Mouse (Mus musculus) embryonic facial prominence, embryonic 10.5 days (tissue): ENCODE results near the gene Rnf187. TPM values are rescaled to one million over a fixed set of nuclear protein-coding genes. Genes with fewer than 3 reads are reported as not detected.

Source experiments
- DNase-seq: peaks from one replicate; pipeline ENCODE4 v3.0.0-alpha.2; 2017; ENCODE audit warnings: low spot score
- H3K27ac ChIP-seq: fragments of 300-500 bp; sonication (generic); replicated peaks from 2 replicates; pipeline ENCODE4 v1.5.1; 2016; ENCODE audit warnings: mild to moderate bottlenecking
- H3K27me3 ChIP-seq: fragments of 300-500 bp; sonication (generic); replicated peaks from 2 replicates; pipeline ENCODE4 v1.6.1; 2016; ENCODE audit warnings: low read depth, mild to moderate bottlenecking; ENCODE audit not compliant: poor library complexity, severe bottlenecking
- H3K36me3 ChIP-seq: fragments of 300-500 bp; sonication (generic); replicated peaks from 2 replicates; pipeline ENCODE4 v1.6.1; 2016; ENCODE audit warnings: mild to moderate bottlenecking, moderate library complexity
- H3K4me1 ChIP-seq: fragments of 300-500 bp; sonication (generic); 2 replicates; pipeline ENCODE4 v1.6.1; 2016
- H3K4me3 ChIP-seq: fragments of 300-500 bp; sonication (generic); 2 replicates; pipeline ENCODE4 v1.5.1; 2016; ENCODE audit warnings: mild to moderate bottlenecking, moderate library complexity
- H3K9me3 ChIP-seq: fragments of 300-500 bp; sonication (generic); 2 replicates; pipeline ENCODE4 v1.6.1; 2016; ENCODE audit warnings: mild to moderate bottlenecking
- WGBS: fragments of 180-500 bp; shearing (Covaris S2); methylation state at CpG from one replicate; pipeline ENCODE4 v1.1.7; 2016; 5-methylcytosine and 5-hydroxymethylcytosine counted together
- polyA plus RNA-seq: library from polyadenylated mRNA; unstranded; fragments of >200 nt; fragmentation: Nextera tagmentation; extraction: Ambion mirVana; gene quantifications from 2 replicates; pipeline ENCODE4 v1.2.1, GENCODE M21; 2016

The Rnf187 gene
- polyA plus RNA-seq, 1 experiment from 2014 or later, result 258 TPM

DNA sequence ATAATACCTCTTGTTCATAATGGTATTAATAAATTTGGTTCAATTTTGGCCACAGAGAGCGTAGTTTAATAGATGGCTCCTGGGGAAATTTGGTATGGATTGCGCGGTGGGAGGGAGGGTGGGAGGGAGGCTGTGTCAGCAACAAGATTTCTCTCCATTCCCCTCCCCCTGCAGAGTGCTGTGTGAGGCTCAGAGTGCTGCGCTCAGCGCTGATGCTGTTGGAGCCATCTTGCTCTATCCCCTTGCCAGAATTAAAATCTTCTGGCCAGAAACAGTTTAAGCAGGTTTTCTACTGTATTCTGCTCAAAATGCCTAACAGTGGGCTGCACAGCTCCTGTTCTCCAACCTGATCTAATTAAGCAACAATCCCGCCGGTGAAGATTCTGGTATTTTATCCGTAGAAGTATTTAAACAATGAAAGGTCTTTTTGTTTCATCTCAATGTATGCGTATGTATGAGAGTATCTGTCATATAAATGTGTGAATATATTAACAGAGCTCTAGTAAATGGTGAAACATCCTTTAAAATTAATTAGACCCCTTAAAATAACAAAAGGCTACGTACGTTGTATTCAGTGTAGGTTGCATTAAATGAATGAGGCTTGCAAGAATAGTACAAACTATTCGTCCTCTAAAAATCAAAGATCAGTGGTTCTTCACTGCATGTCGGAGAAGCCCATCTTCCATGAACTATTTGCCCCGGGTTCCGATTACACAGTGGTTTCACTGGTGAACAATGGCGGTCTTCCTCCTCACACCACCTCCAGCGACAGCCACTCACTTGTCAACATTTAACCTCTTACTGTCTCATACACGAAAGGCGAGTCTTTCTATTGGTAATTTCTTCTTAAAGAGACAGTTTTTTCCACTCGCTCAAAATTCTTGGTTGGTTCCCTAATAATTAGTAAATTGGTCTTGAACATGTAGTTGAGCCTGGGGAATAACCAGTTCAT lies 11.0 kb upstream of the Rnf187 start:
- Histone ChIP-seq H3K4me3 (peak overlapping the region; percentile 64), H3K4me1 (peaks cover 27% of the 10 kb centered on the region), H3K9me3 (no peaks in the 10 kb centered on the region), H3K27ac (peak overlapping the region; percentile 89), H3K27me3 (peaks cover 71% of the 10 kb centered on the region), H3K36me3 (no peaks in the 10 kb centered on the region)
- 7% methylated on average over 20 of the region's 20 CpGs for WGBS
- DNase-seq, result peak; percentile 61

DNA sequence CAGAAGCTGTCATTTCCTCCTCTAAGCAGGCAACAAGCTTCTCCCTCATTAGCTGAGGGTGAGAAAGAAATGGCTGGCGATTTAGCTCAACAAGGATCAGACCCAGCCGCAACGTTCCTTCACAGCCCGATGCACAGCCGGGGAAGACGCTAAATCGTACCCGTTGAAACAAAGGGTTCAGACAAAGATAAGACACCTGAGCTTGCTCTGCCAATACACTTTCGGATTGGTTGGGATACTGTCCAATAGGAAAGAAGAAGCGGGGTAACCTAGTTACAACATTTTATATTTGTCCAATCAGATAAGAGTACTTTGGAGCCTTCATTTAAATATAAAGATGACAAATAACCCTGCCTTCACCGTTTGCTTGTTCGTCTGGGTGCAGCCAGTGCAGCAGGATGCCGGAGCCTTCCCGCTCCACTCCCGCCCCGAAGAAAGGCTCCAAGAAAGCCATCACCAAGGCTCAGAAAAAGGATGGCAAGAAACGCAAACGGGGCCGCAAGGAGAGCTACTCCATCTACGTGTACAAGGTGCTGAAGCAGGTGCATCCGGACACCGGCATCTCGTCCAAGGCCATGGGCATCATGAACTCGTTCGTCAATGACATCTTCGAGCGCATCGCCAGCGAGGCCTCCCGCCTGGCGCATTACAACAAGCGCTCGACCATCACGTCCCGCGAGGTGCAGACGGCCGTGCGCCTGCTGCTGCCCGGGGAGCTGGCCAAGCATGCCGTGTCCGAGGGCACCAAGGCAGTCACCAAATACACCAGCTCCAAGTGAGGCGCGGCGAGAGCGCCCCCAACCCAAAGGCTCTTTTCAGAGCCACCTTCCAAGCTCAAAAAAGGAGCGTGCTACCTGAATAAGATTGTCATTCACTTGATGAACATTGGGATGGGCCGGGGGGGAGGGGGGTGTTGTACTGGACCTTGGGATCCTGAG lies 10.1 kb upstream of the Rnf187 start, which contains the start of gene Hist3h2ba:
Hist3h2ba (plus strand) TSS at position 379 of the 938 bp plus-strand sequence.
- peaks cover 26% of the 10 kb centered on the region for H3K4me1 ChIP-seq
- H3K27ac ChIP-seq, result peak within 1 kb of the TSS; percentile 89
- no peaks in the 10 kb centered on the region for H3K36me3 ChIP-seq
- no peaks in the 10 kb centered on the region for H3K9me3 ChIP-seq
- peak; percentile 72 for DNase-seq
- peak within 1 kb of the TSS; percentile 64 for H3K4me3 ChIP-seq
- H3K27me3 ChIP-seq, result peaks cover 80% of the 10 kb centered on the region
- WGBS, result under 1% methylated on average over 48 of the region's 48 CpGs

DNA sequence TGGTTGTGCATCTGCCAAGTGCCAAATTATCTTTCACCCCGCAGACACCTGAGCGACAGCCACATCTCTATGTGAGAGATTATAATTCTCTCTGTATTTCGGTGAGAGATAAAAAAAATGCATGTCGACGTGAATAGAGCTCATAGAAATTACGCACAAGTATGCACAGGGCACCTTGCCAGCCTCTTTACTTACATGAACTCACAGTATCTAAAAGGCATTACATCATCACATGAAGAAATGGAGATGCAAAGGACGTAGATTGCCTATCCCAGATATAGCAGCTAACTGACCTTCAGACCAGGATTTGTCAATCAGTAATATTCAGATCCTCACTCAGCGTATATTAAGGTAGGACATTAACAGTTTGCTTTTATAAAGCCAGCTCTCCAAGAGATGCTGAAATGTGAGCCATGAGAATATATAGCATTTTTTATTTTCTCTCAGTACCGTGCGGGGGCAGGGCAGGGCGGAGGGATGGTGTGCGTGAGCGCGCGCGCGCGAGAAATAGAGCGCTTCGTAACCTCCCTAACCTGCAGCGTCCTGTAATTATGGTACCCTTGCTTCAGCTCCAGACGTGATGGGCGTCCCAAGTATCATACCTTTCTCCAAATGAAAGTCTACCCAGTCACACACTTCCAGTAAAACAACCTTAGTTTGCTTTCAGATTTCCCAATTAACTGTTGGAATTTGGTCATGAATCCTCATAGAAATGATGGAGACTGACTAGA lies 9.2 kb upstream of the Rnf187 start:
- peak; percentile 54 for DNase-seq
- no peaks in the 10 kb centered on the region for H3K9me3 ChIP-seq
- peaks cover 18% of the 10 kb centered on the region for H3K4me1 ChIP-seq
- 22% methylated on average over 23 of the region's 23 CpGs for WGBS
- H3K36me3 ChIP-seq, result no peaks in the 10 kb centered on the region
- H3K27me3 ChIP-seq, result peaks cover 86% of the 10 kb centered on the region
- H3K27ac ChIP-seq, result peak overlapping the region; percentile 85
- H3K4me3 ChIP-seq, result peak overlapping the region; percentile 64

DNA sequence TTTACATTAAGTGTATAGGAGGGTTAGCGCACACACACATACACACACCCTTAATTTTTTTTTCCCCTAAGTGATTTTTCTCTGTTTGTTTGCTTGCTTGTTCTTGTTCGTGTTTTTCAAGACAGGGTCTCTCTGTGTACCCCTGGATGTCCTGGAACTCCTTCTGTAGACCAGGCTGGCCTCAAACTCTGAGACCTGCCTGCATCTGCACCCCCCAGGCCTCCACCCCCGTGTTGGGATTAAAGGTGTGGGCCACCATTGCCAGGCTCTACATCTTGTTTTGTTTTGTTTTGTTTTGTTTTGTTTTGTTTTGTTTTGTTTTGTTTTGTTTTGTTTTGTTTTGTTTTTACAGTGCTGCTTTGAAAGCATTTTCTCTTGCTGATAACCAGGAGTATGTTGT lies 8.6 kb upstream of the Rnf187 start:
- 0 out of 2 replicates have a peak overlapping the region, but pooled peaks have one; percentile 85 for H3K27ac ChIP-seq
- H3K36me3 ChIP-seq, result no peaks in the 10 kb centered on the region
- H3K27me3 ChIP-seq, result peaks cover 85% of the 10 kb centered on the region
- peaks cover 14% of the 10 kb centered on the region for H3K4me1 ChIP-seq
- WGBS, result 83% methylated on average over 3 of the region's 3 CpGs
- H3K4me3 ChIP-seq, result no peak overlapping the region
- no peak for DNase-seq
- H3K9me3 ChIP-seq, result no peaks in the 10 kb centered on the region

DNA sequence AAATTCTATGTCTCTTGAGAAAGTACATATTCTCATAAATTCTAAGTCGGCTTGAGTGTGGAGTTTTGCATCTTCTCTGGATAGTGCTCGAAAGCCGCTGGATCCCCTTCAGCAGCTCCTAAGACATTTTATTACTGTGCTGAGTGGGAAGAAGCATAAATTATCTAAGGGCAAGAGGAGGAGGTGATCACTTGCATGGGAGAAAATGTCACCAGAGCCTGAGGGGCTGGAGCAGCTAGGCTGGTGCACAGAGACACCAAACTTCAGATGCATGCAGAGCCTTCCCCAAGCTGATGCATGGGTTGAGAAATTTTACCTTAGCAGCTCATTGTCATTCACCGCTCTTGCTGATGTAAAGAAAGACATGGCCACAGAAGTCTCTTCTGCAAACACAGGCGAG lies 5.4 kb upstream of the Rnf187 start:
- Histone ChIP-seq H3K27ac (no peak overlapping the region), H3K27me3 (peaks cover 54% of the 10 kb centered on the region), H3K4me3 (no peak overlapping the region), H3K9me3 (no peaks in the 10 kb centered on the region), H3K36me3 (no peaks in the 10 kb centered on the region), H3K4me1 (peaks cover 12% of the 10 kb centered on the region)
- 74% methylated on average over 5 of the region's 5 CpGs for WGBS
- DNase-seq, result no peak

DNA sequence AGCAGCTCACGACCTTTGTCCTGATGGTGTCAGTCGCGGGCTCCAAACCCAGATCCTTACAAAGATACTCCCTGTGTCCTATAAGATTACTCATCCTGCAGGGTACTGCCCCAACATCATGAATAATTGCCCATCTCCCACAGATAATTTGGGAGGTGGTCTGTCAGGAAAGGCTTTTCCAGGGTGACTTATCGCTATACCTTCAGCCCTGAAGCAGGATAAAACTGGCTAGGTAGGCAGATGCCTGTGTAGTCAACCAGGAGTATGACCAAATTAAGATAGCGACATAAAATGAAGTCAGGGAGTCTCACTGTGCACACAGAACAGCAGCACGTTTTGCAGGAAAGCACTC lies 348 bp upstream of the Rnf187 start:
- Histone ChIP-seq H3K27me3 (0 out of 2 replicates have a peak, but pooled peaks cover 8% of the 10 kb centered on the region), H3K4me3 (peak overlapping the region; percentile 97), H3K9me3 (no peaks in the 10 kb centered on the region), H3K4me1 (peaks cover 22% of the 10 kb centered on the region), H3K27ac (peak overlapping the region; percentile 96), H3K36me3 (peaks cover 31% of the 10 kb centered on the region)
- no peak for DNase-seq
- WGBS, result 18% methylated on average over 6 of the region's 6 CpGs

DNA sequence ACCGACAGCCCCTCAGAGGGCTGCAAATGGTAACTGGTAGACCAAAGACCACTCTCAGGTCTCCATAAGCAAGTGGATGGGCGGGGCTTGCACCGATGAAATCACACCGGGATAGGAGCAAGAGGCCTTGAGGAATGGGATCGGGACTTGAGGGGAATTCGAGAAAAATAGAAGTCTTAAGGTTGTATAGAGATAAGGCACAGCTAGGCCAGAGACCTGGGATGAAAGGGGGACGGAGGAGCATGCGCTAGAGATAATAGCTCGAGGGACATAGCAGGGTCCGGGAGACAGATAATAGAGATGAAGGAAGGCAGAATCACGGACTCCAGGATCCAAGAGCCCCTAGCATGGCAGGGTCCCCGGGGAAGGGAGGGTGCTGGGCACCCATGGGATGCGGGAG lies 807 bp downstream of the Rnf187 start:
- Histone ChIP-seq H3K27me3 (no peaks in the 10 kb centered on the region), H3K9me3 (no peaks in the 10 kb centered on the region), H3K36me3 (peaks cover 42% of the 10 kb centered on the region), H3K4me3 (peak overlapping the region; percentile 97), H3K4me1 (peaks cover 22% of the 10 kb centered on the region), H3K27ac (peak overlapping the region; percentile 96)
- 2% methylated on average over 13 of the region's 13 CpGs for WGBS
- peak; percentile 46 for DNase-seq

DNA sequence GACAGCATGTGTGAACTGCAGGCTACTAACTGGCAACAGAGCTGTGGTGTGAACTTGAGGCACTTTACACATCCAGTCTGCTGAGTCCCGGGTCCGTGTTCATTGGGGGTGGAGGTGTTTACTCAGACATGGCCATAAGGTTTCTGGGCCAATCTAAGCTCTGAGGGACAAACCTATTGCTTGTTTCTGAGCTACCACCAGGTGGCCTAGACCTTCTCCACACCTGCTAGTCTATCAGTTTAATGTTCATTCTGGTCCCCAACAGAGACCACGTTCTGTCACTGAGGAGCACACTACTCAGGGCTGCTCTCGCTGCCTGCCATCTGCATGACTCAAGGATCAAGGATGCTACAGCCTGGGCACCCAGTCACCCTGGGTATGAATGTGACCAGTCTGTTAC lies 7.1 kb downstream of the Rnf187 start:
- WGBS, result 84% methylated on average over 4 of the region's 4 CpGs
- Histone ChIP-seq H3K4me3 (no peak overlapping the region), H3K36me3 (peaks cover 57% of the 10 kb centered on the region), H3K27me3 (no peaks in the 10 kb centered on the region), H3K4me1 (peaks cover 11% of the 10 kb centered on the region), H3K27ac (no peak overlapping the region), H3K9me3 (no peaks in the 10 kb centered on the region)
- no peak for DNase-seq

DNA sequence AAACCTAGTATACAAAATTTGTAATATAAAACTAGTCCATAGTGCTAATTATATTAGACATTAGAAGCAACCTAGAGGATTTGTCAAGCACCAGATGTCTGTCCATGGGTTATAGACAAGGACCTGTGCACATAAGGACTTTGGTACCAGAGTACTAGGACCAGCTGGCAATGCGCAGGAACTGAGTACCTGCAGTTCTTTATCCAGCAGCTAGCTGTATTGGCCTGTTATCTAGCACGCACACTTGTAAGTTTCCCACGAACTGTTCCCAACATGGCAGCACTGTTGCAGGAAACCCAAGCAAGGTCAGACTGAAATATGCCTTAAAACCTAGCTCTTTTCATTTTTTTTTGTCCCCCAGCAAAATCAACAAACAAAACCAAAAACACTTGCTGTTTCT lies 8.5 kb downstream of the Rnf187 start:
- peaks cover 11% of the 10 kb centered on the region for H3K4me1 ChIP-seq
- no peak overlapping the region for H3K4me3 ChIP-seq
- no peak for DNase-seq
- 95% methylated on average over 3 of the region's 3 CpGs for WGBS
- no peak overlapping the region for H3K27ac ChIP-seq
- H3K36me3 ChIP-seq, result peaks cover 44% of the 10 kb centered on the region
- no peaks in the 10 kb centered on the region for H3K9me3 ChIP-seq
- H3K27me3 ChIP-seq, result no peaks in the 10 kb centered on the region

DNA sequence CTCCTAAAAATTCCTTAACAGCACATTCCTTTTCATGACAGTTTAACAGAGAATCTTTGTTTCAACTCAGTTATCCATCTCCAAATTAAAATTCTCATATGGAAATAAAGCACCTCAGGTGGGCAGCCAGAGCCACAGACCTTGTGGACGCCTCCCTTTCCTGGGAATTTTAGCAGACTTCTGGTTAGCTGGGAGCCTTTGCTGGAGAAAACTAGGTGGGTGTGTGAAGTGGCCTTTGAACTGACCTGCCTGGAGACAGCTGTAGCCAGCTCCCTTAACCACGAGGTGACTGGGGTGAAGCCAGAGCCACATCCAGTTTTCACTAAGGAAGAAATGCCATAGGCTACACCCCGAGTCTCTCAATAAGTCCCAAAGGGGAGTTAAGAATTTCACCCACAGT lies 9.1 kb downstream of the Rnf187 start:
- no peak overlapping the region for H3K27ac ChIP-seq
- H3K27me3 ChIP-seq, result no peaks in the 10 kb centered on the region
- H3K36me3 ChIP-seq, result peaks cover 38% of the 10 kb centered on the region
- H3K4me1 ChIP-seq, result peaks cover 11% of the 10 kb centered on the region
- WGBS, result 60% methylated on average over 3 of the region's 3 CpGs
- no peak overlapping the region for H3K4me3 ChIP-seq
- no peak for DNase-seq
- H3K9me3 ChIP-seq, result no peaks in the 10 kb centered on the region

DNA sequence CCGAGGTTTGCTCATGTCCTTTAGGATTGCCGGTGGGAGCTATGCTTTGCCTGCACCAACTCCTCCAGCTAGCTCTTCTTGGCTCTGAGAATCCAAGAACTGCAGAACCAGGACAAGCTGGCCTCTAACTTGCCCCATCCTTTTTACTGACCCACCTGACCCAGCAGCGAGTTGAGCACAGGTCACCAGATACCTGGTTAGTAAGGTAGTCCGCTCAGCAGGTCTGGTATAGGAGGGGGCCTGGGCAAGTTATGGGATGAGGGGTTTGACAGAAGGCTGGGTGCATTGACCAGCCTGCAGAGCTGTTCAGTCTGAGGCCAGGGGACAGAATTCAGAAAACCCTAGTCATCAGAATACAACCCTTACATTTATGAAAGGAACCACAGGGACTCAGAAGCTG lies 9.7 kb downstream of the Rnf187 start:
- Histone ChIP-seq H3K36me3 (peaks cover 32% of the 10 kb centered on the region), H3K27me3 (no peaks in the 10 kb centered on the region), H3K27ac (no peak overlapping the region), H3K4me1 (peaks cover 11% of the 10 kb centered on the region), H3K9me3 (no peaks in the 10 kb centered on the region), H3K4me3 (no peak overlapping the region)
- 75% methylated on average over 4 of the region's 4 CpGs for WGBS
- DNase-seq, result no peak
